Mouse (Mus musculus) layer of hippocampus, postnatal 10 days (tissue): ENCODE measurements at regions not wholly inside any gene's neighbourhood (a gene's known extent, or its start where the extent isn't known, plus 50 kb on each side); places are given as distances from the start of the nearest gene placed in this dataset.

Experiments used
- DNase-seq, 2 experiments: peaks; one replicate each; pipeline ENCODE4 v3.0.0; 2021; ENCODE audit warnings: low spot score in 2 of 2

DNA sequence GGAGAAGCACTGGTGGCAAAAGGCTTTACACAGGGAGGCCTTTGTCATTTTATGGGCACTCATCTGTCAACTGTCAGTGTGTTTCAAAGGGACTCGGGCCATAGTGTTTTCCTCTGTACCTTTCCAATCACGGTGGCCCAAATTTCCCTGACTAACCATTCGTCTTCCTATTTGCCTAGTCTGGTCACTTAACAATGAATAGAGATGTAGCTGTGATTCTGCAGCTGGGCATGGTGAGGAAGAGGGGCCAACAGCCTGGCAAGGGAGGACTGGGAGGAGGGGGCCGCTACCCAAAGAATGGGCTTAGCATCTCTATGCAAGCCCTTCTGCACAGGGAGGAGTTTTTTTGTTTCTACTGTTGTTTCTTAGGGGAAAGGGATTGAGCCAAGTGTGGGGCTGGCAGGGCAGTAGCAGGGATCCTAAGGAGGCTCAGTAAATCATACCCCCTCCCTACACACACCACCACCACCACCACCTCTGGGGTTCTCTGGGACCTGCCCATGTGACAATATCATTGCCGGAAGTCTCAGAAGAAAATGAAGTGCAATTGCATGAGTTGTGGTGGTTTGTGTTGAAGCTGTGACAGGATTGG is 367.2 kb downstream of the Nkx6-1 start:
- no peak for DNase-seq

DNA sequence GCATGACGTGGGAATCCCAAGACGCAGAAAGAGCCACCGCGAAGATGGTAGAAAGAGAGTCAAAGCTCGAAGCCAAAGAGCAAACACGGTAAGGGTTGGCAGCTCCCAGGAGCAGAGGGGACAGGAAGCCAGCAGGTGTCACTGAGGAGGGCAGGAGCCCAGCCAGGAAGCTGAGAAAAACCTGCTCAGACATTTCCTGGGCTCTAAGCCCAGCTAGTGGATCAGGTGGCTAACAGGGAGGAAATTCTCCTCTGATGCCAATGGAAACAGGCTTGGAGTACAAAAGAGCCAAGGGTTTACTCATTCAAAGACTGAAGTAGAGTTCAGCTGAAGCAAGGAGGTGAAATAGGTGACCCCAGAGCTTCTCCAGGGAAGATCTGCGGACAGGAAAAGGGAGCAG is 368.9 kb downstream of the Nkx6-1 start:
- peak; percentile 12 to 13 for DNase-seq

DNA sequence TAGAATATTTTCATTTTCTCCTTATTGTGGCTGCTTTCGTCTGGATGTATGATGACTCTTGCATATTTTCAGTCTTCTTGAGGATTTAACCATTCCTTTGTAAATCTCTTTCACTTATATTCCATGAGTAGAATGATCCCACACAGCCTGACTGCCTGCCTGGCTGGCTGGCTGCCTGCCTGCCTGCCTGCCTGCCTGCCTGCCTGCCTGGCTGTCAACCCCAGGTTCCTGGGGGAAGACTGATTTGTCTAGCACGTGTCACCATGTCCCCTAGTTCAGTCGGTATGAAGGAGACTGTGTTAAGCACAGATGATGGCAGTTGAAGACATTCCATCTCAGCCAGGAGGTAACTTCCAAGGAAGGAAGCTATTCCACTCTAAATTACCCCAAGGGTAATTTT is 370.8 kb downstream of the Nkx6-1 start:
- no peak for DNase-seq

DNA sequence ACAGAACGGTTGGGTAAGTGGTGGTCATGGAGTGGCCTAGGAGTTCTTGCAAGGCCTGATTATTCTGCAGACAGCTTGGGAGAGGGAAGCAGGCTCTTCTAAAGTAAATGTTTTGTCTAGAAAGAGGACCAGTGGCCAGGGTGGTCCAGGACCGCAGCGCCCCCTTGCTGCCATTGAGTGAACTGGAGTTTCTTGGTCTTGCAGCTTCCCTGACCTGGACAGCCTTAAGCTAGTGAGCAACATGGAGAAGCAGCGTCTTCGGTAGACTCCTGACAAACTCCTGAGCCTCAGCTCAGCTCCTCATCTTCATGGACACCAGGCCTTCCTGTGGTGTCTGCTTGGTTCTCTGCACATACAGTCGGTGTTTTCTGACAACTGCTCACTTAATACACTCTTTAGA is 376.4 kb downstream of the Nkx6-1 start:
- DNase-seq = peak; percentile 41 to 48

DNA sequence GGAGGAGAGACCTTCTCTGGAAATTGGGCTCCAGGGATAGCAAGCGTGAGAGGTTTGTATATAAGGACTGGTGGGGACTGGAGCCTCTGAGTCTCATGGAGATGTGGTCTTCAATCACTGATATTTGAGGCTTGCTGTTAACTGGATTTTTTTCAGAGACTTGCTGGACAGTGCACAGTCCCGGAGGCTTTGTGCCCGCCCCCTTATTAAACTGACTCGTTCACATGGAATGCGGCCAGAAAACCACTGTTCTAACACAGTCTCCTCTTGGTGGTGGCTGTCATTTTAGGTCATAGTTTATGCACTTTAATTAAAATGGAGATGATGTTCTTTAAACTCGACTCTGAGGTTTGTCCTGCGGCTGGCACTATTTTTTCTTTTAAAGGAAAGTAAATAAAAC is 378.9 kb downstream of the Nkx6-1 start:
- DNase-seq = no peak

DNA sequence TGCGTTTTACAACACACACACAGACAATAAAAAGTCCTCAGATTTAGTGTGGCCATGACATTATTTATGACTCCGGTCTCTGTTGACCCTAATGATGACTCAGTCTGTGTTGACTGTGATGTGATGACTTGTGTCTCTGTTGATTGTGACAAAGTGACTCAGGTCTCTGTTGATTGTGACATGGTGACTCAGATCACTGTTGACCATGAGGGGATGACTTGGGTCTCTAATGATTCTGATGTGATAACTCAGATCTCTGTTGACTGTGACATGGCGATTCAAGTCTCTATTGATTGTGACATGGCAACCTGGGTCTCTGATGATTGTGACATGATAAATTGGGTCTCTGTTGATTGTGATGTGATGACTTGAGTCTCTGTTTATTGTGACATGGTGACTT is 405.0 kb downstream of the Gpat3 start:
- no peak for DNase-seq

DNA sequence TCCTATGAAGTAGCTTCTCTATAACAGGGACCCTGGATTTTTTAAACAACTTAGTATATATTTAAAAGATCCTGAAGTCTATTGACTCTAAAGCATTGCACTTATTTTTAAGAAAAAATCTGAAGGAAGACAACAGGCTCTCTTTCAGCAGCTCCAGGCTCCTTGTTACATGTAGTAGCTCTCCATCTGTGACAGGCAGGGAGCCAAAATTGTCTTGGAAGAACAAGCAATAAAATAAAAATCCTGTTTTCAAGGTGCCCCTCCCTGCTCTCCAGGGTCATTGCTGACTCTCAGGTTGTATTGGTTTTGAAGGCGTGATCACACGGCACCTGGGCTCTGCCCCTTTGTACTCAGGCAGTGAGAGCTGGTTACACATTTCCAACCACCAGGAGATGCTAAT is 397.1 kb downstream of the Gpat3 start:
- peak; percentile 32 to 50 for DNase-seq

DNA sequence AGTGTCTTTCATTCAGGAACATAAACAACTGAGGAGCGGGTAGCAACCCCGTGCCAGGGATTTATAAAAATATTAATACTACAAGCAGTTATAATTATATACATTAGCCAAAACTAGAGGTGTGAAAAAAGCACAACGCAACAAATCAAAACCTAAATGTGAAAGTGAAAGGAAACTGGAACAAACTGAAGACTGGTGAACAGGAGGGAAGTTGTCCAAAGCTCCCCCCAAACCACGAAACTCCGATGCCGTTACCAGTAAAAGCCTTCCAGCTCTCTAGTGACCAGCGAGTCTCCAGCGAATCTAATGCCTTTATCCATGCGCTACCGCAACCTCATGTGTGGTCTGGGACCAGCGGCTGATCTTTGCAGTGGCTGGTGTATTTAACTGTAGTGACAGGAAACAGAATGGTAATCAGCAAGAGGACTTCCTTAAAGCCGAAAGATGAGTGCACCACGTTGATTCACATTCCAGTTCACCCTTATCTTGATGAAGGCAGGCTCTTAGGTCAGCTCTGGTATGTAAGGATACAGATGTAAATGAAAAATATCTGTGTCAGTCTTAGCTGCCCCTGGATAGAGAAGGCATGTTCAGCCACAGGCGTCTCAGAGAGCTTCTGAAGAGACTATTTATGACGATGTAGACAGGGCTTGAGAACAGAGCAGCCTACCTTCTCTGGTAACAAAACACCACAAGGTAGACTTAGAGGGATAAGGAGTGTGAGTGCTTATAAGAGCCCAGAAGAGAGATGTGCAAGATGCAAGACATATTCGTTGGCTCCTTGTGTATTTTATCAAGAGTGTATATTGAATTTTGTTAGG is 394.0 kb downstream of the Gpat3 start:
- no peak for DNase-seq

DNA sequence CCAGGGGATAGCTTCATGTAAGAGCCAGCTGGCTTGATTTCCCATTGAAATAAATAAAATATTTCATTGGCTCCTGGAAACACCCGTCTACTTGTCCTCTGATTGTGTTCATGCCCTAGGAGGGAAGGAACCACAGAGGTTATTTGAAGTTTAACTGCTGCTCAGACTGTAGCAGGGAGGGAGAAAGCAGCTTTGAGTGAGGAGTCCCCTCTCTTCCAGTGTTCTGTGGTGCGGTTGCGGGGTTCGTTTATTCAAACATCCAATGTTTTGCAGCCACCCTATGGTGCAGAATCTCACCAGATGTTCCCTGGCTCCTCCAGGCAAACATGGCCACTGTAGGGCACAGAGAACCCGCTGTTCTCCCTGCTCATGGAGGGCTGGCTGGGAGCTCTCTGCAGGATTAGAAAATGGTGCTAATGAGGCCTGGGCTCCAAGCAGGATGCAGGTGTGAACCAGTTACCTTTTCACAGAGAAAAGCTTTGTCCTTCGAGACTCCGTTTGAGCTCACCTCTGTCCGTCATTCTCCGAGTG is 390.7 kb downstream of the Gpat3 start:
- no peak for DNase-seq

DNA sequence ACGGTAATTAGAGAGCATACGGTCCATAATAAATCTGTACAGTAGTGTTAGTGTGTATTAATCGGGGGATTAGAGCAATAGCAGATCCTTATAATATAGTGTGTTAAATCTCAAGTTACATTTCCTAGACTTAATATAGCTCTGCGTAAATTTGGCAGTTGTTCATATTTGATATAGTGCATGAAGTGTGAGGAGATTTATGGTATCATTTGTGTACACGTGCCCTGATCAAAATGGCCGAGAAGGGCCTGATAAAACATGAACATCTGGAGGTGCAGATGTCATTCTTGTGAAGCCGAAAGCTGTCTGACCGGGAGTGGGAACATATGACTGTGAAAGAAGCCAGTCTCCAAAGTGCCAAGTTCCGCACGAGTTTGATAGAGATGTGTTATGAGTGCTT is 376.9 kb downstream of the Gpat3 start:
- DNase-seq = no peak

DNA sequence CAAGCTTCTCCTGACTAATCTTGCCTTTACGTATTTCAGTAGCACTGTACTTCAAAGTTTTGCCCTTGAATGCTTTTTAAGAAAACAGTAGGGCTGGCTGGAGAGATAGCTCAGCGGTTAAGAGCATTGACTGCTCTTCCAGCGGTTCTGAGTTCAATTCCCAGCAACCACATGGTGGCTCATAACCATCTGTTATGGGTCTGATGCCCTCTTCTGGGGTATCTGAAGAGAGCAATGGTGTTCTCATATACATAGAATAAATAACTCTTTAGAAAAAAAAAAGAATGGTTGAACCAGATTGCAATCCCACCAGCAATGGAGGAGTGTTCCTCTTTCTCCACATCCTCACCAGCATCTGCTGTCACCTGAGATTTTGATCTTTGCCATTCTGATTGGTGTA is 372.6 kb downstream of the Gpat3 start:
- no peak for DNase-seq

DNA sequence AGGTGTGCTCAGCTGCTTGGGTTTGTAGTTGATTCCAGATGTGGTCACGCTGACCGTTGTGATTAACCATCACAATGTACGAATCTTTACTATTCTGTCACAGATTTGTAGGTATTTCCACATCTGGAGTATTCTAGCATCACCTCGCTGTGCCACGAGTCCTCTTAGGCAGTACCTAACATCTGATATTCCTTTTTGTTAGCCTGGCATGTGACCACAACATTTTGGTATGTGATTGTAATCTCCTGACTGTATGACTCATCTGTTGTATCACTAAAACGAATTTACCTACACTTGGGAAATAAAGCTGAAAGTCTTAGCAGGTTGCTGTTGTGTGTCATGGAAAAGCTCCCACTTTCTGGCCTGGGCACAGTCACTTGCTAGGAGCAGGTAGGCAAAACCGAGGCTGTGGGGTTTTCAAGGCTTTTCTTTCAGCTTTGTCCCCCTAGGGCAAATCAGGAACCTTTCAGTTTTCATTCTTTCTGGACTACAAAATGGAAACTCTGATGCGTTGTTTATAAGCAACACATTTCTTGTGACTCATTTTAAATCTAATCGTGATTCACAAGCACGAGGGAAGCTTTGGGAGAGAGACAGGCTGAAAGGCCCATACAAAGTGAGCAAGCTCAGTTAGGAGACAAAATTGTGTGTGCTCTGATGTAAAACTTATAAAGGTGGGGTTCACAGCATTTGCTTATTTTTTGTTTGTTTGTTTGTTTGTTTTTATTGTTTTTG is 371.5 kb downstream of the Gpat3 start:
- DNase-seq = no peak

DNA sequence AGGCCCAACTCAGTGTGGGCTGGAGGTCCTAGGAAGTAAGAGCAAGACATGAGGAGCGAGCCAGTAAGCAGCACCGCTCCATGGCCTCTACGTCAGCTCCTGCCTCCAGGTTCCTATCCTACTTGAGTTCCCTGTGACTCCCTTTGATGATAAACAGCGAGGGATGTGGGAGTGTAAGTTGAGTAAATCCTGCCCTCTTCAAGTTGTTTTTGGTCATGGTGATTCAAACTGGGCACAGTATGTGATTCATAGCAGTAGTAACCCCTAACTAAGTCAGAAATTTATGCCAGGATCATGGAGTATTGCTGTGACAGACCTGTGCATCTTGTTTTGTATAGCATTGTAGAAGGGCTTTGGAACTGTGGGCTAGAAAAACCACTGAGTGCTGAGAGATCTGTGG is 366.5 kb downstream of the Gpat3 start:
- DNase-seq = no peak

DNA sequence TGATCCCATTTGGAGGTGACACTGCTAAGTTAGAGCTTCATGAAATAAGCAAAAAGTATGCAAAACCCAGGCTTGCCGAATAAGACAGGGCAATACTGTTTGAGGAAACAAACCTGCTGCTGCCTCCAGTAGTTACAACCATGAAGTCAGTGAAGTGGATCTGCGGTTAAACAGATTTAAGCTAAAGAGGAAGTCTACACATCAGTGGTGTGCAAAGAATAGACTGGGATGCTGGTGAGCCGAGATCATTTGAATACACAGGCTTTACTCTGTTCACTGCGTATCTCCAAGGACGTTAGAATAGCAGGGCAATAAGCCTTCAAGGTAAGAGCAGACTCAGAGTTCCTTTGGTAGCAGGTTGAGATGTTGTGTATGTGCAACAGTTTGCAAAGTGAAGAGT is 362.6 kb downstream of the Gpat3 start:
- no peak for DNase-seq

DNA sequence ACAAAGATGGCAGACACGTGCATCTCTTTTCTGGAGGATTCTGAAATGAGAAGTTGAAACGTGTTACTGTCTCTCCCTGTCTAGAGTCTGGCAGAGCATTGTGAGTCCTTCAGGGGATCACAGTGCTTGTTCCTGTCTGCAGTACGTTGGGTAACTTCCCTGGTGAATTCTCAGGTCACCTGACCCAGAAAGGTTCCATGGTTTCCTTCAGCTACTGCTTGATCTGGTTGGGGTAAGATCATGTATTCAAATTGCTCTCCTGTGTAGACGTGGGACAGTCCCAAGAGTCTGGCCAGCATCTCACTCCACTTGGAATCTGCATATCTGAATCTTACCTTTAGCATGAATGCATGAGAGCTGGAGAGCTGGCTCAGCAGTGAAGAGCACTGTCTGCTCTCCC is 350.0 kb downstream of the Gpat3 start:
- DNase-seq = no peak

DNA sequence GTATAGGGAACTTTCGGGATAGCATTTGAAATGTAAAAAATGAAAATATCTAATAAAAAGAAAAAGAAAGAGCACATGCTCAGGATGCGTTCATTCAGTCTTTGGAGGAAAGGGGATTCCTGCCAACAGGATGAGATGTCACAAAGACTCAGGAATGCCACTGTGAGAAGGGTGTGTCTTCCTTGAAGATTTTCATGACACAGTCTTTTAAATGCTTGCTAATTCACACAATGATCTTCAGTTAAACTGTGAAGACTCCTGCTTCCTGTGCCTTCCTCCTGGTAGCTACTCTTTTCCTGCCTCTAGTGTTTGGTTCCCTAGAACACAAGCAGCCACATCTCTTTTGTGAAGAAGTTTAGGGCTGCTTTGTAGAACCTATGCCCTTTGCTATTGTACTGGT is 345.5 kb downstream of the Gpat3 start:
- no peak for DNase-seq

DNA sequence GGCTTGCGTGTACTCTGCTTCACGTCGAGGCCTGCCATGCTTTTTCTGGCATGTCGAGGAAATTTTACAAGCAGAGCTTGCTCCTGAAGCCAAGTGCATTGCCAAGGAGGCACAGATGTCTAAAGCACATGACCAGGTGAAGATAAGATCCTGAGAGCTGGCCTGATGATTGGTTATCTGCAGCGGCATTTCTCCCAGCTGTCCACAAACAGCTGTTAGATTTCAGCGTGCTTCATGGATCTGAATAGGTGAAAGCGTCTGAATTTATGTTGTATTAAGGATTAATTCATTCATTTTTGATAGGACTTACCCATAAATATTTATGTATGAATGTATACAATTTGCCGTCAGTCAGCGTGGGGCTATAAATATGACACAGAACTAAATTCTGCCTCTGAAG is 327.7 kb downstream of the Gpat3 start:
- DNase-seq = no peak

DNA sequence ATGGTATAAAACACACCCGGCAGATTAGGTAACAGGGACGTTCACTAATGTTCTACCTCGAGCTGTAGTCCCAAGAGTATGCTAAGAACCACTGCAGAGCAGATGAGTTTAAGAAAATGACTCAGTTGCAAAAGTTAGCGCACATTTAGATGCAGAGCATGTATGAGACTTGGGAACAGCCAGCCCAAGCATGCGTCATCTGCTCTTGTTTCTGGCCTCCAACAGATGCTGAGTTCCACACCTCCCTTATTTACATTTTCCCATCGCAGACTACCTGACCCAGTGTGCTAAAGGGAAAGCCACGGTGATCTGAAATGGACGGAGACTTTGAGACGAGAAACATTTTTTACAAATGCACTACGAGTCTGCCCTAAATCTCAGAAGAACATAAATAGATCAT is 327.3 kb downstream of the Gpat3 start:
- no peak for DNase-seq

DNA sequence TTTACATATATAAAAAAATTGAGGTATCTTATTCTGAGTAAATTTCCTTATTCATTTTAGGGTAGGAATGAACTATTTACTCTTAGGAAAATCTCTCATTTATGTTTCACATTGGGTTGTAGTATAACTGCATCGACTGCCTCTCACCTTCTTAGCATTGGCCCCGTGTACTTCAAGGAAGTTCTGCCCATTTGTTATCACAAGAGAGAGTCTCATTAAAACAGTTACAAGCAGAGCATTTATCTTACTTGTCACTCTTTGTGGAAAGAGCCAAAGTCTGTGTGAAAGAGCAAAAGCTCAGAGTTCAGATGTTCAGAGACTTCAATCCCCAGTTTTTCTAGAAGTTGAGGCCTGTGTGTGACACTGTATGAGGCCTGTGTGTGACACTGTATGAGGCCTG is 323.6 kb downstream of the Gpat3 start:
- no peak for DNase-seq

DNA sequence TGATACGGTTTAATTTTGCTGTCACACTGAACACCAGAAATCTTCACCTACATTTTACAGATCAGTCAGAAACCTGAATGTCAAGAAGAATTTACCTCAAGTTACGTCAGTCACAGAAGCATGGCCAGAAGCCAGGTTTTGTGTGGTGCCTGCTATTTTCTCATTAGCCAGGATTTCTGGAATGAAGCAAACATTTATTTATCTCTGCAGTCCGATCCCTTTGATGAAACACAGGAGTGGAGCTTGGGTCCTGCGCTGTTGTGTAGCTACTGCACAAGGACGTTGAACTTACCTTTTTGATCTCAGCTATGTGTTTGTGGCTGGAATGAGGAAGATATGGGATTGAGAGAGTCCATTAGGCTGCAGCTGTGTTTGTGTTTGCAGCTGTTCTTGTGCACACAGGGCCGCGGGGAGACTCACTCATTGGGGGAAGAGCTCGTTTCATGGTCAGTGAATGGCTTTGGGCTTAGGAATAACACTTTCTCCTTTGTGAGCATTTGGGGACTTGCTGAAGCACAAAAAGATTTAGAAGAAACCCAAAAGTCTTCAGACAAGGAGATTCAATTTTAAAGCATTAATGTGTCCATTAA is 318.2 kb downstream of the Gpat3 start:
- no peak for DNase-seq

DNA sequence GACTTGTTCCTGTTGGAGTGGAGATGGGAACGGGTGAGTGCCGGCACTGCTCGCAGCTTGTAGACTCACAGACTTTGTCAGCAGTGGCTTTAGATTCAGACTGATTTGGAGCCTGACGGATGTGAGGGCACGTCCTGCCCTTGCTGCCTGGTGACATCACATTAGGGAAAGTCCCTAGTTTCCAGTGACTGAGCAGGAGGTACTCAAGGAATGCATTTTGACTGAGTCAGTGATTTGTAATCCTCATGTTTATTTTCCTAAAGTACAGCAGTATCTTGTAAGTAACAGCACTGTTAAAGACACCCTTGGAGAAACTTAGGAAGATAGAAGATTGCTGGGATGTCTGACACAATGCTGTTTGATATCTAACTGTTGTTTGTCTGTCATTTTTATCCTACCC is 317.6 kb downstream of the Gpat3 start:
- DNase-seq = no peak

DNA sequence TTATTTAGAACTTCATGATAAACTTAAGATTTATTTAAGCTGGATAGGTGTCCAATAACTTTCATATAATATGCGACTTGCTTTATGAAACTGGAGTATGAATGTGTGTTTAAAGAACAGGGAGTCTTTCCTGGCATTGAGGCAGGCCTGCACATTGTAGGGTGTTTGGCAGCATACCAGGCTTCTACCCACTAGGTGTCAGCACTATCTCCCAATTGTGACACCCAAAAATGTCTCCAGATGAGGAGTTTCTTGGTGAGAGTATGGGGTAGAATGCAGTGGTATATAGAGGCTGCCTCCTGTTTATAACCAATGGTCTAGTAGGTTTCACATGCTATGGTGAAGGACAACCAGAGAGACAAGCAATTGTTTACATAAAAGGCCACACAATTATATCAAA is 311.9 kb downstream of the Gpat3 start:
- no peak for DNase-seq
